Mouse (Mus musculus): ENCODE measurements at regions not wholly inside any gene's neighbourhood (a gene's known extent, or its start where the extent isn't known, plus 50 kb on each side); places are given as distances from the start of the nearest gene placed in this dataset.
A peak's percentile ranks its signal among the peaks of the same experiment; 100 is the strongest.

DNA sequence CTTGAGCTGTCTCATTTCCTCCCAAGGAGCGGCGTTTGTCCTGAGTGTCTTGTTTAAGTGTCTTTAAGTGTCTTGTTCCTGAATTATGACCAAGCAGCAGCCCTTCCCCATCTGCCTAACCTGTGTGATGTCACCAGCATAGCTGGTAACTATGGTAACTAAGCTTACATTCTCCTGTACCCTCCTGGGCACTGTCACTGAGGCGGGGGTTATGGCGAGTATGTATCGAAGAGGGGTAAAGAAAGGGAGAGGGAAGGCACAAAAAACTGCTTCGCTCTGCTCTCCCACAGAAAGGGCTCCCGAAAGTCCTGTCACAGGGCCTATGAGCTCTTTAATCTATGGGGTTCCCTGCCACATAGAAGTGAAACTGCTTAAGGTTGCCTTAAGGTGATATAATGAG lies 89.6 kb downstream of the Ppp4r2 start:
- DNase-seq (ENCODE audit: low spot score in 2 of 2): no peak

DNA sequence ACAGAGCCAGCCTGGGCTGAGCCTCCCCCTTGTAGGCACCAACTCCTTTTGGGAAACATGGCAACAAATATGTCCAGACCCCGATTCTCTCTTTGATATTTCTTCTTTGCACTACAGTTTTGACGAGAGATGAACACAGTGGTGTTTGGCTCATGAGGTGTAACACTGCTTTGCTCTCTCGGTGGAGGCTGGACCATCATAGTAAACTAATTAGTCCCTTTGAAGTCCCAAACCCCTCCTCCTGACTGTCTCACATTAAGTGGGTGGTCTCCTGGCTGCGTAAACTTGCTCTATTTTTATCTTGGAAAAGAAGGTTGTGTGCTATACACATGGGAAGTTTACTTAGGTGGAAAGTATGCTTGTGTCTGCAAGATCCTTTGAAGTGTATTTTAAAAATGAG lies 90.3 kb downstream of the Ppp4r2 start:
- no peak for DNase-seq (ENCODE audit: low spot score in 2 of 2)

DNA sequence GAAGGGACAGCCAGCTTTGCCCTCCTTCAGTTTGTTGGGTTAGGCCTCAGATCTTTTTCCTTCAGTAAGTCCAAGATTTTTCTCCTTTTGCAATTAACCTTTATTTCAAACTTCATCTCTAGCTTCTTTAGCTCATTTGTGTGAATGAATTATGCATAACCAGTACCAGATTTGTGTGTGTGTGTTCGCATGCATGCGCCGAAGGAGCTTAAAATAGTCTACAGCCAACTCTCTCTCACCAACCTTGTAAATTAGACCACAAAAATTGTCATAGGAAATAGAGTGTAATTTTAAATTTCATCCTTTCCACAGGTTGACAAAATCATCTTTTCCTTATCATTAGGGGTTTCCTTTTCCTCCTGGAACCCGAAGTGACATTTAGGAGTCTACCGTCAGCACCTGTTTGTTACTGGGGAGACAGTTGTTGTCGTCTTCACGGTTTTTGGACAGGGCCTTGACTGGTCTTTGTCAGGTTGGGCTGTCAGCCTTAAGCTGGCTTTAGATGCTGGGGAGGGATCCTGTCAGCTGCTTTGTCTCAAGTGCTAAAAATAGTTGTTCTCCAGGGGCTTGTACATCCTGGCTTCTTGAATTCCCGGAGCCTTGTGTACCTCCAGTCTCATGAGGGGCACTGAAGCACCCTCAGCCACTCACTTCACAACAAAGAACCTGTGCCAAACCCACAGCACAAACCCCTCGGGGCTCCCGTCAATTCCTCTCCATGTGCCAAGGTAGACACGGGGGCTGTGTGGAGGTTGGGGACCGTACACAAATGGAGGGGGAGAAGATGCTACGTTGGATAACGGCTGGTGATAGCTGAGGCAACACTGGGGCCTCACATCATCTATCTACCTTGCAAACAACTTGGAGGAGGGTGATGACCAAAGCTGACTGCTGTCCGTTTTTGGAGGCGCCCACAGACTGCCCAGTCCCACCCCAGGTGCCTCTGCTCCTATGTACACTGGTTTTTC lies 95.7 kb downstream of the Ppp4r2 start:
- peak in 1 of 2 experiments; percentile 68 for DNase-seq (ENCODE audit: low spot score in 2 of 2)

DNA sequence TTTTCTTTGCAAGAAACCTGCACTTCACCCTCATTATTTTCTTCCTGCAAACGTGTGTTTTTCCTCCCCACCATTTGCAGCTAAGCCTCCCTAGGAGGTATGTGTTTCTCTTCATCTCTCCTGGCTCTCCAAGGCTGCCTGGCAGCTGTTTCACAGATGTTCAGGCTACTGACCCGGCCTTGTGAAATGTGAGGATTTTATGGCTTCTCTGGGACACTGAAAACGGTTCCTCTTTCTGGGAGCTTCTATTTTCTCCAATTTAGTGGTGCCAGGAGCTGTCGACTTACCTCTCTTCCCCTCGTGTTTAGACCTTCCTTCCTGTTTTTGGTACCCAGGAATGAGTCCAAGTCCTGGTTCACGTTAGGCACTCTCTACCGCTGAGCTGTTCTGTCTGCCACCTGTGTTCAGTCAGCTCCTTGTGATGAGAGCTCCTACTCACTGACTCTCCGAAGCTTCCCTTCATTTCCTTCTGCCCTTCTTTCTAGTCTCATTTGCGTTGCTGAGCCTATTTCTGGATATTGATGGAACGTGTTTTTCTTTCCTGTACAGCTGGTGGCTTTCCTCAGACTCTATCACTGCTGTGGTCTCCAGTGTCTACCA lies 96.4 kb downstream of the Ppp4r2 start:
- peak in 1 of 2 experiments; percentile 67 for DNase-seq (ENCODE audit: low spot score in 2 of 2)

DNA sequence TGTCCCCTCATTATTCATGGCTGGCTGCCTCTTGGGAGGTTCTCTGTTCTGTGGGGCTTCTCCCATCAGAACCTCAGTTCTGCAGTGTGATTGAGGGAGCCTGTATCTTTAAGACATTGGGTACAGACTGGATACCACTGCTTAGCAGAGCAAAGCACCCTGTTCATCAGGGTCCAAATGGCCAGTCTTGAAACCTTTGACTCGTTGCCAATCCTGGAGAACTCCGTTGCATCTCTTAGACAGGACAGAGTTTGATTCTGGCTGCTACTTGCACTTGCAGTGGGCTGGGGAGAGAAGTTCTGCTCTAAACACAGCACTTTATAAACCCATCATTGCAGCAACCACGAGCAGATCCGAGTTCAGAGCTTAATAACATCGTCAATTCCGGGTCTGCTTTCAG lies 97.3 kb downstream of the Ppp4r2 start:
- no peak for DNase-seq (ENCODE audit: low spot score in 2 of 2)

DNA sequence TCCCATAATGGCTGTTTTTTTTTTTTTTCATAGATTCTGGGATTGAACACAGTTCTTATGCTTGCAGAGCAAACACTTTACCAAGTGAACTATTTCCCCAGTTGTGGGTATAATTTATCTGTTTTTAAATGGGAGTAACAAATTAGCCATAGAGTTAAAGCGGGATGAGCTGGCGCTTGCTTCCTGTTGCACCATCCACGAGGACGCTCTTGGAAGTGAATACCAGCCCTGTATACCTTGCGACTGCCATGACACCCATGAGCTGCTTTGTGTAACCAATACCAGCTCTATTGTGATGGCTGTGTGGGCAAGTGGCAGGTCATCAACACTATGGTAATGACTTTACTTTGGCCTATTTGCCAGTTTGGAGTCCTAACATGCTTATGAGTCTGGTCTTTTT lies 101.0 kb downstream of the Ppp4r2 start:
- DNase-seq (ENCODE audit: low spot score in 2 of 2): no peak

DNA sequence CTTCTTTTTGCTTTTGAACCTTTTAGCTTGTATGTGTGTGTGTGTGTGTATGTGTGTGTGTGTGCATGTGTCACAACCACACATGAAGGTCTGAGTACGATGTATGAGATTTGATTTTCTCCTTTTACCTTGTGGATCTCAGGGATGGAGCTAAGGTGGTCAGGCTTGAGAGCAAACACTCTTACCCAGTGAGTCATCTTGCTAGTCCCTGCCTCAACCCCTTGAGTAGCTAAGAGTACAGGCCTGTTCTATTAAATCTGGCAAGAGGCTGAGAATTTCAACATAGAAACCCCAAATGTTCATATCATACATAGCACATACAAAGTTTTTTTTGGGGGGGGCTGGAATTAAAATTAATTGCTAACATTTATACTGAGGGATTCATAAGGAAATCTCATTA lies 104.4 kb downstream of the Ppp4r2 start:
- no peak for DNase-seq (ENCODE audit: low spot score in 2 of 2)

DNA sequence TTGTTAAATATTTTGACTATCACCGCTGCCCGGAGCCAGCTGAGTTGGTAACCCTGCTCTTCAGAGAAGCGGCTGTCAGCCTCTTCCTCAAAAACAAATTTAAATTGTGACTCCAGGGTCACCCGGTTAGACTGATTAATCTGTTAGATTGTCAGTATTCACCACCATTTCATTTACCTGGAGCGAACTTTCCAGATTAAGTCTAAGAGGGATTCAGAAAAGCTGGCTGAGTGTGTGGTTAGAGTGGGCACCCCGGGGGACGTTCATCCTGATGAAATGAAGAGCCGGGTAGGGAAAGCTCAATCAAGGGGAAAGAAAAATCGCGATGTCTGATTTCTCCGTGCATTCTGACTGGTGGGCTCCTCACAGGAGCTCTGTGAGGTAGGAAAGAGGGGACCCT lies 105.0 kb downstream of the Ppp4r2 start:
- no peak for DNase-seq (ENCODE audit: low spot score in 2 of 2)

DNA sequence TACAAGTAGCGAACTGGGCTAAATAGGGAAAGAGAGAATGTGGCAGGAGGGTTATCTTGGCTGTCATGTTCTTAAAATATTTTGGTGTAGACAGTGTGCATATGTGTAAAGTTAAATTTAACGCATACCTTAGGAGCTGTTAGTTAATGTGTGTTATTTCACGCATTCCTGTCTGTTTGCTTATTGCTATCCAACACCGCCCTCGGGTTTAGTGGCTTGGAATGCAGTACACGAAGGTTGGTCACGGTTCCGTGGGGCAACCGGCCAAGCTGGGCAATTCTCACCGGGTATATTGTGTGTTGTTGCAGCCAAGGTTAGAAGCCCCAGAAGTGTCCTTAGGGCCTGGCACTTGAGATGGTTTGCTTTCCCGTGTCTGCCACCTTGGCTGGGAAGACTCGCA lies 105.6 kb downstream of the Ppp4r2 start:
- DNase-seq (ENCODE audit: low spot score in 2 of 2): no peak

DNA sequence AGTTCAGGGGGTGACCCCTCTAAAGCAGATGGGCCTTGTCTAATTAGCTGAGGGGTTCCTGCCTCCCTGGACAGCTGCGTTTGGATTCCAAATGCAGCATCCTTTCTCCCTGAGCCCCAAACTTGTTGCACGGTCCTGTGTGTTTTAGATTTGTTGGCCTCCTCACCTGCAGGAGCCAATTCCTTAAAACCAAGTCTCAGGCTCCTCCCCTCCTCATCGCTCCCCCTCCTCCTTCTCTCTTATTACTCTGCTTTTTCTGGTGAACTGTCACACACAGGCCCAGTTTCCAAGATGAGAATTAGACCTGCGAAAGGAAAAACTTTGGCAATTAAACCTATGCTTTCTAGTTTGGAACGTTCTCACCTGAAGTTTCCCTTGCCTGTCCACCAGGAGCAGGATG lies 106.3 kb downstream of the Ppp4r2 start:
- no peak for DNase-seq (ENCODE audit: low spot score in 2 of 2)

DNA sequence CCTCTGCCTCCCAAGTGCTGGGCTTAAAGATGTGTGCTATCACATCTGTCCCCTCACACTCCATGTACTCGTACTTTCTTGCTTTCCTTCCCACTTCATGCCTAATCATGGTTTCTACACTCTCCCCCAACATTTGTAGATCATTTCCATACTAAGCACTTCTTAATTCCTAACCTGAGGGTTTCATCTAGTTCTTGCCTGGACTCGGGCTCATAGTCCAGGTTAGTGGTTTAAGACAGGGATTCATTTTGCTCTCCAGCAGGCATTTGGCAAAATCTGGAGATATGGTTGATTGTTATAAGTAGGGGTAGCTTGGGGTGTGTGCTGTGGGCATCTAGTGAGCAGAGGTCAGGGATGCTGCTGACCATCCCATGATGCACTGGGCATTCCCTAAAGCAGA lies 108.3 kb downstream of the Ppp4r2 start:
- DNase-seq (ENCODE audit: low spot score in 2 of 2): no peak

DNA sequence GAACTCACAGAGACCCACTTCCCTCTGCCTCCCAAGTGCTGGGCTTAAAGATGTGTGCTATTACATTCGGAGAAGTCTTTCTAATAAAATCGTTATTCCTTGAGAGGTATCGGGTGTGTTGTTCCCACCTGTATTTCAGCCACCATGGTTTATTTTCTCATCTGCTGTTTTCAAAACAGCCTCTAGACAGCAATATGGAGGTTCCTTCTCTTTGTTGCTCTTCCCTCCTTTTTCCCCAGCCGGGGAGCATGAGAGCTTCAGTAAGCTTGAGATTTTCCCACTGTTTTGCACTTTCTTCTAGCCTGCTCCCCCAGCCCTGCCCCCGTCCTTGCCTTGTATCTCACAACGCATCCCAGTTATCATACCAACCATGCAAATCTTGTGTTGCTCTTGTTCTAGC lies 109.5 kb downstream of the Ppp4r2 start:
- no peak for DNase-seq (ENCODE audit: low spot score in 2 of 2)

DNA sequence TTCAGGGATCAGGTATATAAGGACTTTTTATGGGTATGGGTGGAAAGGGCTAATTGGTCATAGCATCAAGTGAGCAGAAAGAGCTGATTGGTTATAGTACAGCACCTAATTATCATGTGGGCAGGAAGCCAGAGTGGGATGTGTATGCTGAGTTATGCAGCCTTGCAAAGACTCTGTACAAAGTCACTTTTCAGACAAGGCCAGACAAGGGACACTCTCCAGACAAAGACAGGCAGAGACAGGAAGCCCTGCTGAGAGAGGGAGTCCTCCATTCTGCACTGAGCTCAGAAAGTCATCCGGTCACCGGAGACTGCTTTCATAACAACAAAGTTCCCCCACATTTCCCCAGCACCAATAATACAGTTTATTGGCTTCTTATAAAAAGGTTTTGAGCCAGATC lies 112.4 kb downstream of the Ppp4r2 start:
- DNase-seq (ENCODE audit: low spot score in 2 of 2): no peak

DNA sequence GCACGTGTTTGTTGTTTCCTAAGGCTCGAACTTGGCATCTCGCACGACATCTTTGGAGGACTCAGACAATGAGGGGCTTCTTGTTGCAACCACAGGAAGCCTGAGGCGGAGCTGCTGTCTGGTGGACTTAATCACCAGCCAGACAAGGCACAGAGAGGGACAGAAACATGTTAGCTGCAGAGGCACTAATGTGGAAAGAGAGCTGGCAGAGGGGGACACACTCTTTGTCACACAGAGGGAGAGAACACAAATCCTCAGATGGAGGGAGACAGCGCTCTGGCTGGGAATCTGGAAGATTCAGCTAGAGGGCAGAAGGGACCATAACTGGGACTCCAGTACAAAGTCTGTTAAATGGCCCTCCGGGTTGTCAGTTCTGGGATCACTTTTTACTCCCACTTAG lies 114.9 kb downstream of the Ppp4r2 start:
- DNase-seq (ENCODE audit: low spot score in 2 of 2): no peak

DNA sequence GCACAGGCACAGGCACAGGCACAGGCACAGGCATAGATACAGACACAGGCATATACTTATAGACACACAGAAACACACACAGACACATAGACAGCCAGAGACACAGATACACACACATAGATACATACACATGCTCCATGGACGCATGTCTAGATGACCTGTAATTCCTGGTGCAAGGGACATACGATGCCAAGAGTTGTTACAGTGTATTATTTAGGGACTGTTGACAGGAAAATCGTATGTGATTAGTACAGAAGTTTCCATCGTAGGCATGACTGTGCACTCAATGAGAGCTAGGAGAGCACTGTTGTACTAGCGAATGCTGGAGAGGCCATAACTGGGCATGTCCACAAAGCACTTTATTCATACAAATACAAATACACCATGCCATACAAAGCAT lies 118.2 kb downstream of the Ppp4r2 start:
- no peak for DNase-seq (ENCODE audit: low spot score in 2 of 2)

DNA sequence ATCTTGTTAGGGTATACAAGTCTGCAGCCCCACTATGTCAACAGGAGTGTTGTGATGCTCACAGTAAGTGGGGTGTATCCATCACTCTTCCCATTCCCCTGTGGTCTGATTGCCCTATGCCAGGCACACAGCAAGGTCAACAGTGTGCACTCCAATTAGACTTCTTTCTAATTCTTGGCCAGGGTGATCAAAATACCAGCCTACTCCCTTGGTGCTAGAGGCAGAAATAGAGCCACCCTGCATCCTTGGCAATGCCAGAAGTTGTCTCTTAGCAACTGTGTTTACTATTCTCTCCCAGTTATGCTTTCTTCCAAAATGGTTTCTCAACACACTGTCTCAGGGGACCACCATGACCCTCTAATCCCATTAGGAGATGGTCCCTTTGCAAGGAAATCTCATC lies 119.0 kb downstream of the Ppp4r2 start:
- no peak for DNase-seq (ENCODE audit: low spot score in 2 of 2)

DNA sequence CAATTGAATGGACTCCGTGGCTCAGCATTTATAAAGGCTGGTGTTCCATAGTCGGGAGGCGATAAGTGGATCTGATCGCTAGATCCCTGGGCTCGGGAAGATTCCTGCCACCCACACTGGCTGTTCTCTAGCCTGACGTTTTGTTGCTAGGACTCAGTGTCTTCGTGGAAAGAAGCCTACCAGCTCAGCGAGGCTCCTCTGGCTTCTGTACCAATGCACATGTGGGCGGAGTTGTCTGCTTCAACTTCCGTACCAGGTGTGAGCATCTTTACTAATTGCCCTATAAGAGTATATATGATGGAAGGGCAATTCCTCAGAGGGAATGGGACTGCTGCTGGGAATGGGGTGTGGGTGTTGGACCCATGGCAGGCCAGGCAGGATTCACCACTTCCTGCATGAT lies 121.1 kb downstream of the Ppp4r2 start:
- DNase-seq (ENCODE audit: low spot score in 2 of 2): no peak

DNA sequence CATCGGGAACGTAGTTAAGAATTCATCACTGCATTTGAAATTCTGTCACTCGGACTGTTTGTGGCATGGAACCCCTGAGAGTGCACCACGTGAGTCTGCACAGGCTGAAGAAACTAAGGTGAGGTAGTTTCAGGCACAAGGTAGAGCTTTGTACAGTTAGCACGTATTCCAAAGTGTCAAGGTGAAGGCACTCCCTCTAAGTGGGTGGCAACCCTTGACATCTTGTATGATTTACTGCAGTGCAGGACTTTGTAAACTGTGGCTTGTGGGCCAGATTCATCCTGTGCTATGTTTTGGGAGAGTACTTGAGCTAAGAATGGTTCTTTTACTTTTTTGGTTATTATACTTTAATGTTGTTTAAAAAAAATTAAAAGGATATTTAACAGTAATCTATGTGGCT lies 133.1 kb downstream of the Ppp4r2 start:
- no peak for DNase-seq (ENCODE audit: low spot score in 2 of 2)

DNA sequence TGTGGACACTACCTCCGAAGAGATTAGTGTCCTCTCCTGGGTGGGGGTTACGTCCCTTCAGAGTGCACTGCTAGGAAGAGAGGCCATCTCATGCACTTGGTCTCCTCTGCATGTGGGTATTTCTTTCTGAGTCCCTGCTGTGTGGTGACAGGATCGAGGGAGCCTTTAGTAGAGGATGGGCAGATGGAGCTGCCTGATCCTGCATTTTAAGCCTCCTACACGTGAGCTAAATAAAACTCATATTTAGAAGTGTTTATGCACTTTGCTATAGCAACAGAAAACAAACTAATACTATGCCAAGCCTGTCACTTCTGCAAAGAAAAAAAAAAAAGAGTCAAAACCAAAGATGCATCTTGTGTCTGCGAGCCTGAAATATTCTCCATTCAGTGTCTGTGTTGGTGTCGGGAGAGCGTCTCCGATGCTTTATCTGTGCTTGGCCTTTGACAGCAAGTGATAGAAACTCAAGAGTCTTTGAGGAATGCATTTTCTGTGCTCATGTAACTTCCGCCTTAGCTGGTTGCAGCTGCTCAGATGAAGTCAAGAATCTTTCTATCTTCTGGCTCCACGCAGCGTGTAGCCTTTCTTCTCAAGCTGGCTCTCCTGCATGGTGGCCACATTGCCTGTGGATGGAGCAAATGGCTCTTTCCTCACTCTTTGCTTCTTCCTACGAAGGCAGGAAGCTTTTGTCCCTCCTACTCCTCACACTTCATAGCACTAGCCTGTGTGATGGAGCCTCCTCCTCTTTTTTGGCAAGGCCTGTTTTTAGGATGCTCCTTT lies 134.8 kb downstream of the Ppp4r2 start:
- peak; percentile 53 to 84 for DNase-seq (ENCODE audit: low spot score in 2 of 2)

DNA sequence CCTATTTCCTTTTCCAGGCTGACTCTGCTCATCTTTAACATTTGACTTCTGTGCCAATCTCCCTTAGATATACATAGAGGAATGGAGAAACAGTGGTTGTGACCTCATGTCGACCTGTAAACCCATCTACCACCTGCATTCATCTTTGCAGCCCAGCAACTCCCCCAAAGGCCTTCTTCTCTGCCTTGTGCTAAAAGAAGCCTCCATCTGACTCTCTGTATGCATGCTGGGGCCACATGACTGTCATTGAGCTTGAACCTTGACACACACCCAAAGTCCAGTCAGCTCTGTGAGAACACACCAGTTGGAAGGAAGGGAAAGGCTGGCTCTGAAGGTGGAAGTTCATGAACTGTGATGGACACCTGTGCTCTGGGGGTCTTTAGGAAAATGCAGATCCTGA lies 135.5 kb downstream of the Ppp4r2 start:
- no peak for DNase-seq (ENCODE audit: low spot score in 2 of 2)

DNA sequence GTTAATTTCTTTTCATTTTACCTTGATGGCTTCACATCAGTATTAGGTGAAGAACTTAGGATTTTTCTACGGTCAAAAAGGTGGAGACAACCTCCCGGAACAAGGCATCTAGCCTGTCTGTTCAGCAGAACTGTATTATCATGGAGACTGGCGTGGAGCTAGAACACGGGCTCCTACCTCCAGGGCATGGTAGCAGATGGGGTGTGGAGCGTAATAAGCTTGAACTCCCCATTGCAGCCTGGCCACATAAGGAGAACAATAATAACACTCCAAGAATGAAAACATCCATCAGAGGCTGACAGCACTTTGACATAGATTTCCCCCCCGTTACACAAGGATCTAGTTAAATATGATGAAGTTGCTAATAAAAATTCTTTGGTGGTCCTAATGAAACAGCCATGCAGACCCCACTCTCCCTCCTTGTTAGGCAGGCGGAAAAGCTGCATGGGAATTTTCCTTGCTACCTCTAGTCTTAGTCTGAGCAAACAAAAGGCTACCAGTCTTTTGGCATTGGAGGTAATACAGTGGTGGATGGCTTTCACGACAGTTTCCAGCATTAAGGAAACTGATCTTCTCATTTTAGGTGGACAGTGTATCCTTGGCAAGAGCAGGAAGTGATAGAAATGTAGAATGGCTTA lies 137.5 kb downstream of the Ppp4r2 start:
- DNase-seq (ENCODE audit: low spot score in 2 of 2): no peak

DNA sequence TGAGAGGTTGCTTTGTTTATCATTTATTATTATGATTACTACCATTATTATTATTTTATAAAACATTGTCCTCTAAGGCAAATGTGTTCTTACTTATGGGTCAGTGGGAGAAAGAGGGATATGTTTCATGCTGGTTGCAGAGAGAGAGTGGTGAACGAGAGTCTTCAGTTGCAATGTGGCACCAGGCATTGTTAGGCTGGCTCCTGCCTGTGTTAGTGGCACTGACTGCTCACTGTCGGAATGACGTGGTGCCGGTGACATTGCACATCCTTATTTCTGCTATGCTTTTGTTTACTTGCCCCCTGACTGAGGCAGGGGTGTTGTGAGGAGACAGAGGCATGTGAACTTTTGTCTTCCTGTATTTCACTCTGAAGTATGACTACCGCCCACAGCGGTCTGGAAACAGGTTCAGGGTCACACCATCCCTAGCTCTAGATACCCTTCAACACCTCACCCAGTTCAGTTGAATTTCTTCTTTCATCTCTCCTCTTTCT lies 138.1 kb downstream of the Ppp4r2 start:
- DNase-seq (ENCODE audit: low spot score in 2 of 2): no peak

Measured in right cerebral cortex, postnatal 10 days (tissue).